Mouse (Mus musculus): ENCODE data around the gene Osbpl9. TPM values are rescaled to one million over a fixed set of nuclear protein-coding genes. Genes with fewer than 3 reads are reported as not detected.

Osbpl9 gene
- polyA plus RNA-seq, 1 experiment from 2014 or later = 50.7 TPM

- no peaks in the 10 kb centered on the region for H3K9me3 ChIP-seq (replicated peaks)
- no peak overlapping the region for H3K9ac ChIP-seq
- H3K27me3 ChIP-seq = no peaks in the 10 kb centered on the region
- ATAC-seq (replicated peaks; ENCODE audit: insufficient number of reproducible peaks, insufficient read depth, low FRiP score, low read depth) = 0 out of 2 replicates have a peak, but pooled peaks have one; percentile 50
- no peak overlapping the region for H3K4me2 ChIP-seq
- peaks cover 22% of the 10 kb centered on the region for H3K4me1 ChIP-seq (replicated peaks)
- H3K27ac ChIP-seq = peak overlapping the region; percentile 50
- no peak overlapping the region for H3K4me3 ChIP-seq
- no peaks in the 10 kb centered on the region; the same call in 1 of the 2 replicates for H3K36me3 ChIP-seq
- WGBS = 19% methylated on average over 2 of the region's 2 CpGs
Measured at GRCm38 (mm10) chr4:109094269-109094668, 107.8 kb downstream of the Osbpl9 start.

- Histone ChIP-seq H3K4me2 (no peak overlapping the region), H3K9ac (no peak overlapping the region), H3K4me3 (no peak overlapping the region), H3K27ac (no peak overlapping the region), H3K36me3 (no peaks in the 10 kb centered on the region; the same call in 1 of the 2 replicates), H3K9me3 (replicated peaks) (no peaks in the 10 kb centered on the region), H3K27me3 (no peaks in the 10 kb centered on the region), H3K4me1 (replicated peaks) (peaks cover 22% of the 10 kb centered on the region)
- WGBS = 75% methylated on average over 5 of the region's 5 CpGs
- ATAC-seq (replicated peaks; ENCODE audit: insufficient number of reproducible peaks, insufficient read depth, low FRiP score, low read depth) = no peak
Measured at GRCm38 (mm10) chr4:109092344-109092743, 109.7 kb downstream of the Osbpl9 start.

GRCm38 (mm10) chr4:109091241-109091777, 110.8 kb downstream of the Osbpl9 start:
- ATAC-seq (replicated peaks; ENCODE audit: insufficient number of reproducible peaks, insufficient read depth, low FRiP score, low read depth) = no peak
- no peaks in the 10 kb centered on the region for H3K27me3 ChIP-seq
- 86% methylated on average over 8 of the region's 8 CpGs for WGBS
- H3K9ac ChIP-seq = no peak overlapping the region
- H3K36me3 ChIP-seq = peaks cover 4% of the 10 kb centered on the region; the same call in 1 of the 2 replicates
- H3K4me2 ChIP-seq = no peak overlapping the region
- no peak overlapping the region for H3K4me3 ChIP-seq
- peaks cover 22% of the 10 kb centered on the region for H3K4me1 ChIP-seq (replicated peaks)
- no peaks in the 10 kb centered on the region for H3K9me3 ChIP-seq (replicated peaks)
- no peak overlapping the region for H3K27ac ChIP-seq

GRCm38 (mm10) chr4:109089999-109090398, 112.1 kb downstream of the Osbpl9 start:
- ATAC-seq (replicated peaks; ENCODE audit: insufficient number of reproducible peaks, insufficient read depth, low FRiP score, low read depth) = no peak; the same call in 1 of the 2 replicates
- no peaks in the 10 kb centered on the region for H3K9me3 ChIP-seq (replicated peaks)
- peak overlapping the region; percentile 37; the same call in 1 of the 2 replicates for H3K27ac ChIP-seq
- H3K27me3 ChIP-seq = no peaks in the 10 kb centered on the region
- 29% methylated on average over 6 of the region's 6 CpGs for WGBS
- no peak overlapping the region for H3K9ac ChIP-seq
- no peak overlapping the region for H3K4me3 ChIP-seq
- no peak overlapping the region for H3K4me2 ChIP-seq
- H3K4me1 ChIP-seq (replicated peaks) = peaks cover 19% of the 10 kb centered on the region
- H3K36me3 ChIP-seq = peaks cover 7% of the 10 kb centered on the region; the same call in 1 of the 2 replicates

GRCm38 (mm10) chr4:109089171-109089570, 112.9 kb downstream of the Osbpl9 start:
- Histone ChIP-seq H3K9ac (no peak overlapping the region), H3K4me1 (replicated peaks) (peaks cover 11% of the 10 kb centered on the region), H3K9me3 (replicated peaks) (no peaks in the 10 kb centered on the region), H3K4me2 (no peak overlapping the region), H3K36me3 (peaks cover 7% of the 10 kb centered on the region; the same call in 1 of the 2 replicates), H3K27ac (no peak overlapping the region), H3K27me3 (no peaks in the 10 kb centered on the region), H3K4me3 (no peak overlapping the region)
- 86% methylated on average over 5 of the region's 5 CpGs for WGBS
- ATAC-seq (replicated peaks; ENCODE audit: insufficient number of reproducible peaks, insufficient read depth, low FRiP score, low read depth) = no peak

- peaks cover 37% of the 10 kb centered on the region; the same call in 1 of the 2 replicates for H3K36me3 ChIP-seq
- 66% methylated on average over 5 of the region's 5 CpGs for WGBS
- H3K9me3 ChIP-seq (replicated peaks) = no peaks in the 10 kb centered on the region
- H3K27me3 ChIP-seq = no peaks in the 10 kb centered on the region
- no peaks in the 10 kb centered on the region for H3K4me1 ChIP-seq (replicated peaks)
- H3K9ac ChIP-seq = no peak overlapping the region
- no peak overlapping the region for H3K4me3 ChIP-seq
- no peak for ATAC-seq (replicated peaks; ENCODE audit: insufficient number of reproducible peaks, insufficient read depth, low FRiP score, low read depth)
- no peak overlapping the region for H3K4me2 ChIP-seq
- H3K27ac ChIP-seq = no peak overlapping the region
Measured at GRCm38 (mm10) chr4:109080118-109080517, 122.0 kb downstream of the Osbpl9 start.

GRCm38 (mm10) chr4:109079676-109080075, 122.4 kb downstream of the Osbpl9 start:
- ATAC-seq (replicated peaks; ENCODE audit: insufficient number of reproducible peaks, insufficient read depth, low FRiP score, low read depth) = no peak
- no peak overlapping the region for H3K4me3 ChIP-seq
- H3K4me2 ChIP-seq = no peak overlapping the region
- peaks cover 41% of the 10 kb centered on the region; the same call in 1 of the 2 replicates for H3K36me3 ChIP-seq
- no peaks in the 10 kb centered on the region for H3K9me3 ChIP-seq (replicated peaks)
- no peak overlapping the region for H3K27ac ChIP-seq
- no peak overlapping the region for H3K9ac ChIP-seq
- 70% methylated on average over 3 of the region's 3 CpGs for WGBS
- H3K27me3 ChIP-seq = no peaks in the 10 kb centered on the region
- no peaks in the 10 kb centered on the region for H3K4me1 ChIP-seq (replicated peaks)

GRCm38 (mm10) chr4:109078941-109079340, 123.1 kb downstream of the Osbpl9 start:
- Histone ChIP-seq H3K4me1 (replicated peaks) (no peaks in the 10 kb centered on the region), H3K9ac (no peak overlapping the region), H3K9me3 (replicated peaks) (no peaks in the 10 kb centered on the region), H3K27me3 (no peaks in the 10 kb centered on the region), H3K4me3 (no peak overlapping the region), H3K4me2 (no peak overlapping the region), H3K27ac (no peak overlapping the region), H3K36me3 (peaks cover 40% of the 10 kb centered on the region; the same call in 1 of the 2 replicates)
- WGBS = 92% methylated on average over 7 of the region's 7 CpGs
- ATAC-seq (replicated peaks; ENCODE audit: insufficient number of reproducible peaks, insufficient read depth, low FRiP score, low read depth) = no peak

- Histone ChIP-seq H3K36me3 (peaks cover 34% of the 10 kb centered on the region; the same call in 1 of the 2 replicates), H3K27ac (no peak overlapping the region), H3K4me1 (replicated peaks) (peaks cover 14% of the 10 kb centered on the region), H3K27me3 (no peaks in the 10 kb centered on the region), H3K9me3 (replicated peaks) (no peaks in the 10 kb centered on the region), H3K9ac (no peak overlapping the region), H3K4me2 (no peak overlapping the region), H3K4me3 (no peak overlapping the region)
- 82% methylated on average over 3 of the region's 3 CpGs for WGBS
- no peak for ATAC-seq (replicated peaks; ENCODE audit: insufficient number of reproducible peaks, insufficient read depth, low FRiP score, low read depth)
Measured at GRCm38 (mm10) chr4:109073296-109073695, 128.8 kb downstream of the Osbpl9 start.

- Histone ChIP-seq H3K27me3 (no peaks in the 10 kb centered on the region), H3K36me3 (peaks cover 38% of the 10 kb centered on the region; the same call in 1 of the 2 replicates), H3K4me3 (no peak overlapping the region), H3K4me1 (replicated peaks) (peaks cover 14% of the 10 kb centered on the region), H3K4me2 (no peak overlapping the region), H3K9me3 (replicated peaks) (no peaks in the 10 kb centered on the region), H3K27ac (no peak overlapping the region), H3K9ac (no peak overlapping the region)
- ATAC-seq (replicated peaks; ENCODE audit: insufficient number of reproducible peaks, insufficient read depth, low FRiP score, low read depth) = no peak
- 59% methylated on average over 6 of the region's 6 CpGs for WGBS
Measured at GRCm38 (mm10) chr4:109072891-109073290, 129.2 kb downstream of the Osbpl9 start.

- Histone ChIP-seq H3K4me2 (no peak overlapping the region), H3K9me3 (replicated peaks) (no peaks in the 10 kb centered on the region), H3K36me3 (peaks cover 75% of the 10 kb centered on the region), H3K27me3 (no peaks in the 10 kb centered on the region), H3K4me3 (no peak overlapping the region), H3K9ac (no peak overlapping the region), H3K27ac (no peak overlapping the region), H3K4me1 (replicated peaks) (no peaks in the 10 kb centered on the region)
- ATAC-seq (replicated peaks; ENCODE audit: insufficient number of reproducible peaks, insufficient read depth, low FRiP score, low read depth) = no peak
- 92% methylated on average over 5 of the region's 5 CpGs for WGBS
Measured at GRCm38 (mm10) chr4:109065714-109066113, 136.4 kb downstream of the Osbpl9 start.

GRCm38 (mm10) chr4:109064941-109065340, 137.1 kb downstream of the Osbpl9 start:
- Histone ChIP-seq H3K27ac (no peak overlapping the region), H3K36me3 (peaks cover 75% of the 10 kb centered on the region), H3K9me3 (replicated peaks) (no peaks in the 10 kb centered on the region), H3K27me3 (no peaks in the 10 kb centered on the region), H3K4me2 (no peak overlapping the region), H3K4me3 (no peak overlapping the region), H3K9ac (no peak overlapping the region), H3K4me1 (replicated peaks) (no peaks in the 10 kb centered on the region)
- 92% methylated on average over 6 of the region's 6 CpGs for WGBS
- ATAC-seq (replicated peaks; ENCODE audit: insufficient number of reproducible peaks, insufficient read depth, low FRiP score, low read depth) = no peak
